Mouse (Mus musculus): ENCODE data around the gene Serpinb9b.
"Not testable (repeated sequence)": the region's sequence is repeated elsewhere in the genome, so short reads cannot be mapped to it uniquely, and the experiment has no call there.

GRCm38 (mm10) chr13:33029478-33029877 lies 2.3 kb downstream of the Serpinb9b start:
- TF ChIP-seq CTCF (IDR thresholded peaks at IDR 0.05; ENCODE audit: low read depth, low read length); GATA1 (IDR thresholded peaks at IDR 0.05; ENCODE audit: borderline replicate concordance, low read length); TAL1 (conservative IDR thresholded peaks at IDR 0.05; ENCODE audit: low read depth, low read length); POLR2AphosphoS5 (IDR thresholded peaks at IDR 0.05; ENCODE audit: insufficient replicate concordance, low read depth, low read length); GATA2 (IDR thresholded peaks at IDR 0.05; ENCODE audit: borderline replicate concordance, low read depth, low read length): not testable (repeated sequence)
